Mouse (Mus musculus) limb, embryonic 15.5 days (tissue): ENCODE measurements at regions not wholly inside any gene's neighbourhood (a gene's known extent, or its start where the extent isn't known, plus 50 kb on each side); places are given as distances from the start of the nearest gene placed in this dataset.

Experiments used
- ATAC-seq: fragments of 200-750 bp; cut with Nextera tagmentation; 2 replicates; pipeline ENCODE4 v1.8.0; 2017; ENCODE audit warnings: low read depth, moderate TSS enrichment; ENCODE audit not compliant: insufficient number of reproducible peaks, low FRiP score, low TSS enrichment
- H3K27ac ChIP-seq: fragments of 300-500 bp; sonication (generic); 2 replicates; pipeline ENCODE4 v1.5.1; 2015; ENCODE audit warnings: moderate library complexity, mild to moderate bottlenecking, inconsistent platforms
- H3K27me3 ChIP-seq: fragments of 300-500 bp; sonication (generic); 2 replicates; pipeline ENCODE4 v1.6.1; 2015; ENCODE audit warnings: inconsistent platforms
- H3K36me3 ChIP-seq: fragments of 300-500 bp; sonication (generic); 2 replicates; pipeline ENCODE4 v1.6.1; 2015; ENCODE audit warnings: inconsistent platforms
- H3K4me1 ChIP-seq: fragments of 300-500 bp; sonication (generic); 2 replicates; pipeline ENCODE4 v1.6.1; 2015; ENCODE audit warnings: inconsistent platforms
- H3K4me2 ChIP-seq: fragments of 300-500 bp; sonication (generic); 2 replicates; pipeline ENCODE4 v1.6.1; 2015; ENCODE audit warnings: mild to moderate bottlenecking, inconsistent platforms
- H3K4me3 ChIP-seq: fragments of 300-500 bp; sonication (generic); 2 replicates; pipeline ENCODE4 v1.5.1; 2015; ENCODE audit warnings: mild to moderate bottlenecking, inconsistent platforms
- H3K9ac ChIP-seq: fragments of 300-500 bp; sonication (generic); 2 replicates; pipeline ENCODE4 v1.6.1; 2015; ENCODE audit warnings: inconsistent platforms
- H3K9me3 ChIP-seq: fragments of 300-500 bp; sonication (generic); 2 replicates; pipeline ENCODE4 v1.6.1; 2016; ENCODE audit warnings: inconsistent platforms
- WGBS: fragments of 180-500 bp; shearing (Covaris S2); methylation state at CpG from one replicate; pipeline ENCODE4 v1.1.7; 2015; 5-methylcytosine and 5-hydroxymethylcytosine counted together

GRCm38 (mm10) chr10:111741301-111741945 lies 231.0 kb upstream of the Krr1 start:
- H3K9ac ChIP-seq: no peak overlapping the region
- no peak overlapping the region for H3K4me3 ChIP-seq
- H3K4me1 ChIP-seq: no peaks in the 10 kb centered on the region
- no peak overlapping the region for H3K4me2 ChIP-seq
- H3K36me3 ChIP-seq: no peaks in the 10 kb centered on the region
- WGBS: 81% methylated on average over 5 of the region's 5 CpGs
- H3K9me3 ChIP-seq: no peaks in the 10 kb centered on the region
- no peak overlapping the region for H3K27ac ChIP-seq
- H3K27me3 ChIP-seq: no peaks in the 10 kb centered on the region
- ATAC-seq: no peak

- H3K9me3 ChIP-seq: no peaks in the 10 kb centered on the region
- no peak overlapping the region for H3K27ac ChIP-seq
- no peaks in the 10 kb centered on the region for H3K4me1 ChIP-seq
- no peak overlapping the region for H3K4me2 ChIP-seq
- H3K9ac ChIP-seq: no peak overlapping the region
- WGBS: 82% methylated on average over 9 of the region's 9 CpGs
- no peak for ATAC-seq
- no peaks in the 10 kb centered on the region for H3K27me3 ChIP-seq
- H3K36me3 ChIP-seq: no peaks in the 10 kb centered on the region
- H3K4me3 ChIP-seq: no peak overlapping the region
Measured at GRCm38 (mm10) chr10:111743291-111743690, 229.2 kb upstream of the Krr1 start.

GRCm38 (mm10) chr10:111745116-111745515 lies 227.3 kb upstream of the Krr1 start:
- WGBS: 88% methylated on average over 3 of the region's 3 CpGs
- no peak overlapping the region for H3K4me2 ChIP-seq

GRCm38 (mm10) chr10:111746067-111746878 lies 226.2 kb upstream of the Krr1 start:
- Histone ChIP-seq H3K9ac (no peak overlapping the region), H3K4me2 (no peak overlapping the region), H3K4me1 (no peaks in the 10 kb centered on the region), H3K4me3 (no peak overlapping the region), H3K27ac (no peak overlapping the region), H3K9me3 (no peaks in the 10 kb centered on the region), H3K36me3 (no peaks in the 10 kb centered on the region), H3K27me3 (no peaks in the 10 kb centered on the region)
- WGBS: 69% methylated on average over 12 of the region's 12 CpGs
- ATAC-seq: no peak

More at GRCm38 (mm10) chr10:111745116-111745515, 227.3 kb upstream of the Krr1 start:
- H3K27ac ChIP-seq: no peak overlapping the region
- no peak for ATAC-seq
- no peaks in the 10 kb centered on the region for H3K4me1 ChIP-seq
- H3K9ac ChIP-seq: no peak overlapping the region
- H3K36me3 ChIP-seq: no peaks in the 10 kb centered on the region
- H3K4me3 ChIP-seq: no peak overlapping the region
- H3K27me3 ChIP-seq: no peaks in the 10 kb centered on the region
- no peaks in the 10 kb centered on the region for H3K9me3 ChIP-seq

- no peak overlapping the region for H3K9ac ChIP-seq
- H3K4me3 ChIP-seq: no peak overlapping the region
- no peaks in the 10 kb centered on the region for H3K4me1 ChIP-seq
- H3K36me3 ChIP-seq: no peaks in the 10 kb centered on the region
- 88% methylated on average over 6 of the region's 6 CpGs for WGBS
- H3K27me3 ChIP-seq: no peaks in the 10 kb centered on the region
- H3K27ac ChIP-seq: no peak overlapping the region
- no peak for ATAC-seq
- no peaks in the 10 kb centered on the region for H3K9me3 ChIP-seq
- H3K4me2 ChIP-seq: no peak overlapping the region
Measured at GRCm38 (mm10) chr10:111746879-111747477, 225.5 kb upstream of the Krr1 start.

GRCm38 (mm10) chr10:111748482-111748881 lies 224.0 kb upstream of the Krr1 start:
- Histone ChIP-seq H3K27ac (no peak overlapping the region), H3K4me1 (no peaks in the 10 kb centered on the region), H3K27me3 (no peaks in the 10 kb centered on the region), H3K4me3 (no peak overlapping the region), H3K9me3 (no peaks in the 10 kb centered on the region), H3K36me3 (no peaks in the 10 kb centered on the region), H3K9ac (no peak overlapping the region), H3K4me2 (no peak overlapping the region)
- WGBS: 25% methylated on average over 3 of the region's 3 CpGs
- no peak for ATAC-seq

- H3K4me1 ChIP-seq: no peaks in the 10 kb centered on the region
- WGBS: 81% methylated on average over 2 of the region's 2 CpGs
- ATAC-seq: no peak
Measured at GRCm38 (mm10) chr10:111753646-111754045, 218.8 kb upstream of the Krr1 start.

GRCm38 (mm10) chr10:111755964-111756363 lies 216.5 kb upstream of the Krr1 start:
- no peaks in the 10 kb centered on the region for H3K36me3 ChIP-seq
- no peaks in the 10 kb centered on the region for H3K27me3 ChIP-seq
- H3K27ac ChIP-seq: no peak overlapping the region
- H3K9me3 ChIP-seq: no peaks in the 10 kb centered on the region
- H3K9ac ChIP-seq: no peak overlapping the region
- H3K4me1 ChIP-seq: no peaks in the 10 kb centered on the region
- no peak overlapping the region for H3K4me3 ChIP-seq
- WGBS: 72% methylated on average over 1 of the region's 1 CpGs
- no peak overlapping the region for H3K4me2 ChIP-seq
- no peak for ATAC-seq

More at GRCm38 (mm10) chr10:111753646-111754045, 218.8 kb upstream of the Krr1 start:
- Histone ChIP-seq H3K36me3 (no peaks in the 10 kb centered on the region), H3K9me3 (no peaks in the 10 kb centered on the region), H3K4me2 (no peak overlapping the region), H3K27me3 (no peaks in the 10 kb centered on the region), H3K4me3 (no peak overlapping the region), H3K9ac (no peak overlapping the region), H3K27ac (no peak overlapping the region)

GRCm38 (mm10) chr10:111756528-111756927 lies 215.9 kb upstream of the Krr1 start:
- Histone ChIP-seq H3K4me2 (no peak overlapping the region), H3K4me3 (no peak overlapping the region), H3K9me3 (no peaks in the 10 kb centered on the region), H3K4me1 (no peaks in the 10 kb centered on the region), H3K27ac (no peak overlapping the region), H3K9ac (no peak overlapping the region), H3K36me3 (no peaks in the 10 kb centered on the region), H3K27me3 (no peaks in the 10 kb centered on the region)
- ATAC-seq: no peak
- WGBS: 96% methylated on average over 5 of the region's 5 CpGs

- Histone ChIP-seq H3K4me3 (no peak overlapping the region), H3K4me2 (no peak overlapping the region), H3K9me3 (no peaks in the 10 kb centered on the region), H3K36me3 (no peaks in the 10 kb centered on the region), H3K4me1 (no peaks in the 10 kb centered on the region), H3K9ac (no peak overlapping the region), H3K27ac (no peak overlapping the region), H3K27me3 (no peaks in the 10 kb centered on the region)
- 73% methylated on average over 7 of the region's 7 CpGs for WGBS
- no peak for ATAC-seq
Measured at GRCm38 (mm10) chr10:111757689-111758088, 214.8 kb upstream of the Krr1 start.

- Histone ChIP-seq H3K27ac (no peak overlapping the region), H3K4me1 (no peaks in the 10 kb centered on the region), H3K27me3 (no peaks in the 10 kb centered on the region), H3K36me3 (no peaks in the 10 kb centered on the region), H3K9ac (no peak overlapping the region), H3K9me3 (no peaks in the 10 kb centered on the region), H3K4me2 (no peak overlapping the region), H3K4me3 (no peak overlapping the region)
- WGBS: 75% methylated on average over 3 of the region's 3 CpGs
- ATAC-seq: no peak
Measured at GRCm38 (mm10) chr10:111759505-111759904, 213.0 kb upstream of the Krr1 start.
